In genomic region chr19:55206482-55207138, GRCm38 (mm10) we compare ENCODE assay signal across 8 mouse cellular contexts. TPM values are rescaled to one million over a fixed set of nuclear protein-coding genes. Genes with fewer than 3 reads are reported as not detected.
DNase-seq lines count a peak whose midpoint lies in the region; ATAC-seq lines count a peak whose summit lies in the region.

No protein-coding gene starts in this region.

- no peaks in the 10 kb centered on the region for H3K27me3 ChIP-seq in forebrain, embryonic 14.5 days (replicated peaks; ENCODE audit: control insufficient read depth, insufficient read depth, low read length)
- no peaks in the 10 kb centered on the region for H3K27me3 ChIP-seq in splenic B cell, adult 2 months (ENCODE audit: control insufficient read depth, insufficient read depth, low read length, poor library complexity, severe bottlenecking)

- H3K27ac ChIP-seq in forebrain, embryonic 14.5 days (ENCODE audit: low read depth, low read length), result no peak overlapping the region

- H3K4me1 ChIP-seq in forebrain, embryonic 14.5 days (ENCODE audit: control insufficient read depth, insufficient read depth, low read length), result no peaks in the 10 kb centered on the region

- no peaks in the 10 kb centered on the region for H3K36me3 ChIP-seq in forebrain, embryonic 14.5 days (ENCODE audit: control insufficient read depth, insufficient read depth, low read length)
- no peaks in the 10 kb centered on the region for H3K36me3 ChIP-seq in splenic B cell, adult 2 months (ENCODE audit: control insufficient read depth, insufficient read depth, low read length, poor library complexity, severe bottlenecking)

- 37% methylated on average over 8 of the region's 8 CpGs for WGBS in forebrain, embryonic 14.5 days

- H3K4me3 ChIP-seq in forebrain, embryonic 14.5 days (ENCODE audit: low read depth, low read length), result no peak overlapping the region

- H3K9me3 ChIP-seq in forebrain, embryonic 14.5 days (replicated peaks; ENCODE audit: control insufficient read depth, low read length), result no peaks in the 10 kb centered on the region

- ATAC-seq in cerebellum, adult (ENCODE audit: insufficient number of reproducible peaks, low FRiP score, low TSS enrichment), result no peak
- ATAC-seq in forebrain, embryonic 14.5 days, result peak; percentile 68
- ATAC-seq in megakaryocyte progenitor cell, adult 5-6 weeks (replicated peaks; ENCODE audit: poor library complexity), result peak; percentile 83

- no peak overlapping the region for H3K9ac ChIP-seq in forebrain, embryonic 14.5 days (ENCODE audit: low read length)

- no peak overlapping the region for H3K4me2 ChIP-seq in forebrain, embryonic 14.5 days (ENCODE audit: low read length)

- peak; percentile 40 for DNase-seq in cerebellum, adult 8-10 months
- peak; percentile 45 for DNase-seq in urinary bladder, postnatal 14 days (ENCODE audit: low spot score)
- no peak for DNase-seq in urinary bladder, postnatal 10 days (ENCODE audit: low spot score)
- DNase-seq in forebrain, embryonic 14.5 days (ENCODE audit: low spot score), result peak; percentile 84
- DNase-seq in layer of hippocampus, adult 9-10 months (ENCODE audit: low spot score), result peak; percentile 61
- peak; percentile 70 for DNase-seq in splenic B cell, adult 2 months (ENCODE audit: low read depth, low spot score)

RNA-seq across cellular contexts. Expression of gene Tectb, which starts 26.1 kb away (rescaled TPM):
- 0.24 TPM in 1 of 2 replicates, not detected in the other for polyA plus RNA-seq in forebrain, embryonic 14.5 days (2014; fragmentation: Nextera tagmentation; extraction: Ambion mirVana)
- total RNA-seq in megakaryocyte progenitor cell, adult 5-6 weeks (2015), result not detected in 2 replicates
- not detected in 2 replicates for total RNA-seq in megakaryocyte progenitor cell, adult 5-6 weeks (2017)

RNA-seq across cellular contexts. Expression of gene Gucy2g, which starts 34.4 kb away (rescaled TPM):
- 0.04 TPM in 1 of 2 replicates, not detected in the other for polyA plus RNA-seq in forebrain, embryonic 14.5 days (2014; fragmentation: Nextera tagmentation; extraction: Ambion mirVana)
- total RNA-seq in megakaryocyte progenitor cell, adult 5-6 weeks (2015), result not detected in 2 replicates
- not detected in 2 replicates for total RNA-seq in megakaryocyte progenitor cell, adult 5-6 weeks (2017)

RNA-seq across cellular contexts. Expression of gene Acsl5, which starts 45.1 kb away (rescaled TPM):
- polyA plus RNA-seq in forebrain, embryonic 14.5 days (2014; fragmentation: Nextera tagmentation; extraction: Ambion mirVana), result 7.7 and 9.6 TPM in 2 replicates
- 115 and 141 TPM in 2 replicates for total RNA-seq in megakaryocyte progenitor cell, adult 5-6 weeks (2015)
- 114 and 115 TPM in 2 replicates for total RNA-seq in megakaryocyte progenitor cell, adult 5-6 weeks (2017)
